Mouse (Mus musculus) spleen, adult 2 months (tissue): ENCODE data around the gene Kat7.

Experiments used
- CTCF ChIP-seq: fragments of 200-500 bp; IDR thresholded peaks from 2 replicates; pipeline ENCODE4 v1.5.1; 2011; ENCODE audit warnings: mild to moderate bottlenecking, inconsistent platforms; ENCODE audit not compliant: insufficient read depth, insufficient read length, insufficient replicate concordance; ENCODE audit errors: extremely low read depth
- POLR2A ChIP-seq: fragments of 200-500 bp; IDR thresholded peaks from 2 replicates; pipeline ENCODE4 v1.6.1; 2011; ENCODE audit warnings: low read depth, low read length, inconsistent platforms

GRCm38 (mm10) chr11:95264455-95265013 lies 45.5 kb downstream of the Kat7 start:
- TF ChIP-seq CTCF (no peak), POLR2A (no peak)
